Mouse (Mus musculus): ENCODE measurements around the gene Gm10577. TPM values are rescaled to one million over a fixed set of nuclear protein-coding genes. Genes with fewer than 3 reads are reported as not detected.

Gm10577 gene
- polyA plus RNA-seq (2014; fragmentation: Illumina TruSeq; extraction: RNeasy Lipid Tissue Mini Kit (QIAGEN cat#74804); ENCODE audit: low read depth, low replicate concordance), result not detected

GRCm38 (mm10) chr4:101020596-101020995 lies at the start of gene Gm10577:
Gm10577 (minus strand) TSS chr4:101020696.

GRCm38 (mm10) chr4:101068786-101069153 lies 48.3 kb upstream of the Gm10577 start, which contains the start of gene Raver2:
Raver2 (plus strand) TSS chr4:101068983.

Other genes starting within 250 kb of the Gm10577 start
- gene Cachd1, start 244.0 kb downstream of the Gm10577 start, polyA plus RNA-seq (2014; fragmentation: Illumina TruSeq; extraction: RNeasy Lipid Tissue Mini Kit (QIAGEN cat#74804); ENCODE audit: low read depth, low replicate concordance), result 2.9 TPM
- gene Raver2, start 48.3 kb upstream of the Gm10577 start, polyA plus RNA-seq (2014; fragmentation: Illumina TruSeq; extraction: RNeasy Lipid Tissue Mini Kit (QIAGEN cat#74804); ENCODE audit: low read depth, low replicate concordance), result 1.8 TPM
- gene Jak1, start 244.6 kb upstream of the Gm10577 start, polyA plus RNA-seq (2014; fragmentation: Illumina TruSeq; extraction: RNeasy Lipid Tissue Mini Kit (QIAGEN cat#74804); ENCODE audit: low read depth, low replicate concordance), result 94.6 TPM